Mouse (Mus musculus) cerebellum, adult 8-10 months (tissue): ENCODE data around the gene Gm35549.

Source experiments
- DNase-seq: peaks from one replicate; pipeline ENCODE4 v3.0.0; 2022

The Gm35549 gene

GRCm38 (mm10) chr9:122823374-122824017 lies 20.3 kb downstream of the Gm35549 start:
- no peak for DNase-seq

GRCm38 (mm10) chr9:122815239-122815851 lies 28.5 kb downstream of the Gm35549 start:
- no peak for DNase-seq

GRCm38 (mm10) chr9:122814775-122815174 lies 29.1 kb downstream of the Gm35549 start:
- no peak for DNase-seq

DNA sequence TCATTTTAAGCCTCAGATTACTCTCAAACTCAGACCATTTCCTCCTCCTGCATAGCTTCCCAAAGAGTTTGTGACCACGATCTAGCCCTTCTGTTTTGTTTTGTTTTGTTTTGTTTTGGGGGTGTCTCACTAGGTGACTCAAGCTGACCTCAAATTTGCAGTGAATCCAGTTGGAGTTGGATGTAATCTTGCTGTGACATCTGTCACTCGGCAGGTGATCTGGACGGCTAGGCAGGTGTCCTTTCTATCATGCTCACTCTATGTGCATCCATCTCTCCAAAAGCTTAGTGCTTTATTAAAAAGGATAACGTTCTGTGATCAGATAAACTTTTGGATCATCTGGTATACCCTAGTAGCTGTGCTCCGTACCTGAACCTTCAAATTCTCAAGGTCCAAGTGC lies 31.4 kb downstream of the Gm35549 start:
- DNase-seq, result no peak

GRCm38 (mm10) chr9:122810212-122810611 lies 33.6 kb downstream of the Gm35549 start:
- DNase-seq, result no peak

- DNase-seq, result no peak
Measured at GRCm38 (mm10) chr9:122807186-122807585, 36.6 kb downstream of the Gm35549 start.

DNA sequence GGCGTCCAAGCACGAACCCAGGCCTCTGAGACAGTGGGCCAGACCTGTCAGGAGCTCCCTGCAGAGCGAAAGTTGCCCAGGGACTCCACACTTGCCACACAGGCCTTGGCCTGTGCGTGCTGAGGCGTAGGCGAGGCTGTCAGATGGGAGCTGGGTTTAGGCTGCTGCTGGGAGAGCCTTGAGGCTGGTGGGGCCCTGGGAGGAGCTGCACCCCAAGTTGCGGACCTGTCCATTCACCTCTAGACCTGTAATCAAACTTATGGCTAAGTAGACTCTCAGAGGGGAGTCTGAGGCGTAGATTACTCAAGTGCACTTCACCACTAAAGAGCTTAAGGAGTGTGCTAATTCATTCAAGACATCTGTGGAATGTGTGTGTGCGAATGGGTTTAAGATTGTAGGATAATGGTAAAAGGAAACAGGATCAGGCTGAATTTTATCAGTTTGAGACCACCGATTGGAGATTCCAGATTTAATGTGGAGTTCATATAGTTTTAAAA lies 37.9 kb downstream of the Gm35549 start:
- DNase-seq, result no peak

GRCm38 (mm10) chr9:122805053-122805844 lies 38.6 kb downstream of the Gm35549 start, which contains the start of gene Tcaim:
Tcaim (plus strand) TSS chr9:122805539.
- peak; percentile 92 for DNase-seq

- DNase-seq, result no peak
Measured at GRCm38 (mm10) chr9:122786534-122786933, 57.3 kb downstream of the Gm35549 start.

DNA sequence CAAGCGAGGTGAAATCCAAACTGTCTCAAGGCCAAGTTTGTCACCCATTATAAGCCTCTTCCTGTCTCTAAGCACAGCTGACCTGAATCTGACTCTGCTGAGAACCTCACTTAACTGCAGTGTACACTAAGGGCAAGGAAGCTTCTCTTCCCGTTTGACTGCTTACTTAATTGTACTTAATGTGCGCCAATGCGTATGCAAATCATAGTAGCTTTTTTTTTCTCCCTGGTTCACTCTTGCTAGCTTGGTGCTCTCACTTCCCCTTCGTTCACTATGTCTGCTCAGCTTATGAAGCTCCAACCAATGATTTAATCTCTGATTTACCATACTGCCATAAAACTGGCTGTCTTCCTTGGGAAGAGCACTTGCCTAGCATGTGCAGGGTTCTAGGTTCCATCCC lies 58.6 kb downstream of the Gm35549 start:
- no peak for DNase-seq
